Mouse (Mus musculus) effector memory CD4-positive, alpha-beta T cell, adult 7 months (primary cell): ENCODE data around the gene Nsmce3. TPM values are rescaled to one million over a fixed set of nuclear protein-coding genes. Genes with fewer than 3 reads are reported as not detected.

Experiments
- polyA plus RNA-seq: library from polyadenylated mRNA; unstranded; fragments of 100-300 nt; shearing (Covaris generic); gene quantifications from one replicate; pipeline ENCODE4 v1.2.1, GENCODE M21; 2017

Nsmce3 gene
- 6.8 TPM for polyA plus RNA-seq

DNA sequence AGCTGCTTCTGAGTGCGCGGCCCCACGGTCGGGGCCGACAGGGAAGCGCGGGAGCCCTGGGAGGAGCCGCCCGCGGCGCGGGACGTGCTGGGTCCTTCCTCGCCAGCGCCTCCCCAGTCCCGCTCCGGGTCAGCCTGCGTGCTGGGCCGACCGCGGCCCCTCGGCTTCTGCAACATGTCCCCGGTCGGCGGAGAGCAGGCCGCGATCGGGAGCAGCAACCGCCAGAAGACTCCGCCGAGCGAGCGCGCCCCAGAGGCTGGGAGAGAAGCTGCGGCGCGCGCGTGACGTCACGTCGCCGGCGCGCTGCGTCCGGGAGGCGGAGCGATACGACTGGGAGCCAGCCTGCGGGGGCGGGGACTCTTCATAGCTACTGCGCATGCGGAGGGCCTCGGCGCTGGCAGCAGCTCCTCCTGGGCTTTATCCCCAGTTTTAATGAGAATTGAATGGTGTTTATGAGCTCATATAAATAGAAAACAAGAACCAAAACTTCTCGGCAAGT is at the start of gene Nsmce3:
Gene Nsmce3, minus strand, starts transcription at position 255 of the 499 bp plus-strand sequence.

